Mouse (Mus musculus) CD4-positive, CD25-positive, alpha-beta regulatory T cell, adult 4 months (primary cell): ENCODE results near the gene Adarb2. TPM values are rescaled to one million over a fixed set of nuclear protein-coding genes. Genes with fewer than 3 reads are reported as not detected.

Source experiments
- ATAC-seq: one replicate; pipeline ENCODE4 v1.8.0; 2017
- polyA plus RNA-seq, 2 experiments: library from polyadenylated mRNA; unstranded; fragments of 100-300 nt; shearing (Covaris generic); gene quantifications; one replicate each; pipeline ENCODE4 v1.2.1; 2017

Gene Adarb2
- under 1 TPM; 0.08 to 0.28 TPM for polyA plus RNA-seq

DNA sequence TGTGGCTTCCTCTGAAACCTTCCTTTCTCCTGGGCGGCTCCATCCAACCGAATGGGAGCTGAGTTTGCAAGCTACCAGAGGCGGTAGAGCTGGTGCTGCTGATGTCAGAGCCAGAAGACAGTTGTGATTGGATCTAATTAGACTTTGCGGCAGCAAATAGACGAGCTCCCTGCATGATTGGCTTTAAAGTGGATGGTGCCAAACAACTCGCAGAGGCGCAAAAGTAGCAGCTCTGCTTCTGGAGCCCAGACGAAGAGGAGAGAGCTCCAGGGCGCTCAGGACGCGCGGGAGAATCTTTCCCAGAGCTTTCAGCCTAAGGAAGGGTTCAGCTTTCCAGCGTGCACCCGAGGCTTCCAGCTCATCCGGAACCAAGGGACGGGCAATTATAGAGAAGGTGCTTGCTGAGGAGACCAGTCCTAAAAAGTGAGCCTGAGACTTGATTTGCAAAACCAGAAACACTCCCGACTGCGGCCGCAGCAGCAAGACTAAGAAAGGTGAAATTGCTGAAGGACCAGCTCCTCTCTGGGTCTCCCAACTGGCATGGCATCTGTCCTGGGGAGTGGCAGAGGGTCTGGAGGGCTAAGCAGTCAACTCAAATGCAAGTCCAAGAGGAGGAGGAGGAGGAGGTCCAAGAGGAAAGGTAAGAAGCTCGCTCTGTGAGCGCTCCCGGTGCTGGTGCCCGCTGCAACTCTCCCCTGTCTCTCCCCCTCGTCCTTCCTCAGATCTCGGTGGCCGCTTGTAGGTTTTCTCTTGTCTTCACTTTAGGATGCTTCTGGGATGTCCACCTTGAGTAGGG, at the start of gene Adarb2:
TSS of gene Adarb2 (plus strand) at position 186 of the 796 bp plus-strand sequence.
- ATAC-seq, result no peak

DNA sequence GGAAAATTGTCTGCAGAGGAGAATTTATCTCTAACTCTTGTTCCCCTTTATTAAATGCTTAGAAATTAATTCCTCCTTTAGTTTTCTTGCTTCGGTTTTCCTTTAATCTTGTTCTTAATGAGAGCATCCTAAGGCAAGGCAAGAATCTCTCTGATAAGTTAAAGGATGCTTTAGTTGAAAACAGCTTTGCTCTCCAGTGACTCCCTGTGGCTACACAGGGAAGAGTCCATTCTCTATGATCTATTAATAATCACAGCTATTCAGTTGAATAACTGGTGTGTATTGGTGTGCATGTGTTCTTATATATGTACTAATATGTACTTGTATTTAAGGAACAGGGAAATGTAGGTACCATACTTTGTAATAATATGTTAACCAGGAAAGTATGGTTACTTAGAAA, 28.9 kb upstream of the Adarb2 start:
- no peak for ATAC-seq

DNA sequence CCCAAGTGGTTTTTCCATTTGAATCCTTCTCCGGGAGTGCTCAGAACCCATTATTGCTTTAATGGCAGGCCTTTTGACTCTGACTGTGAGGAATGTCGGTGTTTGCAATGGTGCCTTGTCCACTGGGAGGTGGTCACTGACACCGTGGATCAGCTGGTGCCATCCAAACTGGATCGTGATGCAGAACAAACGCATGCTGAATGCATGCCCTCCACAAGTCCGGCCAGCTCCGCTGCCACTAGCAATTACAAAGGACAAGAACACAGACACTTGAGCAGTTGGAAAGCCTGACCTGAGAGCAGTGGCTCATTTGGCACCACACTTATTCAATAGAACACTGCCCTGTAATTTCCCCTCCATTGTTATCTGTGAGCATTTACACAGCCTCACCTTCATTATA, 10.7 kb upstream of the Adarb2 start:
- ATAC-seq, result no peak

DNA sequence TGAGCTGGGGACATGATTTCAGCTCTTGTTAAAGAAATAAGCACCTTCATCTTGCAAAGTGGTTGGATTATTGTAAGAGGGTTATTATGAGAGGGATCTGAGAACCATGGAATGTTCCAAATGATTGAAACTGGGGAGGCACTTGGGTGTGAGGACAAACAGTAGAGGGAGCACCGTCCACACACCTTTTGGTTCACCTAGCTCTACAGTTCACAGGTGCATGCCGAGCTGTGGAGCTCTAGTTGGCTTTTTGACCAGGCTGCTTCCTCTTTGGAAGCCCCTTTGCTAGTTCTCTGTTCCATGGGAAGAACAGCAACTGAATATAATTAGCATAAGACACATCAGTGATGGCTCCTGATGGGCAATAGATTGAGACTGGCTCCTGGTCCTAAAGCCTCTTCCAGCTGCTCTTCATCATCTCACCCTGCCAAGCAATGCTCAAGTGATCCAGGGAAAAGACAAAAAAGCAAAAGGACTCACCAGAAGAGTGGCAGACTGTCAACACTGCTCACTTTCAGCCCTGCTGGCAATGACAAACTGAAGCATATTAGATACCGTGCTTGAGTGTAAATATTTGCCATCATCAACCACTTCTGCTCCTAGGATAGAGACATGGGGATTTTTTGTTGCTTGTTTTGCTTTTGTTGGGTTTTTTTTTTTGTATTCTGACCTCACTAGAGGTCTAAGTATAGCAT, 3.3 kb upstream of the Adarb2 start:
- ATAC-seq, result no peak

DNA sequence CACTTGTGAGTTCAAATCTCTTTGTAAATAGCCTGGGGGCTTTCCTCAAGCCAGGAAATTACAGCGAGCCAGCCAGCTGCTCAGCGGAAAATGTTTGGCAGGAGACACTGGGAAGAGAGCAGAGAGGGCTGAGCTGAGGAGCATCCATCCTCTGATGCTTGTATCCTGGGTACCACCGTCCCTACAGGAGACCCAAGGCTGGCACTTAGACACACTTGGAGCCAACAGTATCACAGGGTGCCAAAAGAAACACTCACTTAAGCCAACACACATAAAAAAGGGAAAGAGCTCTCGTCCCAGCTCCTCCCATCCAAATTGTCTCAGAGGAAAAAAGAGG, 779 bp downstream of the Adarb2 start:
- no peak for ATAC-seq

DNA sequence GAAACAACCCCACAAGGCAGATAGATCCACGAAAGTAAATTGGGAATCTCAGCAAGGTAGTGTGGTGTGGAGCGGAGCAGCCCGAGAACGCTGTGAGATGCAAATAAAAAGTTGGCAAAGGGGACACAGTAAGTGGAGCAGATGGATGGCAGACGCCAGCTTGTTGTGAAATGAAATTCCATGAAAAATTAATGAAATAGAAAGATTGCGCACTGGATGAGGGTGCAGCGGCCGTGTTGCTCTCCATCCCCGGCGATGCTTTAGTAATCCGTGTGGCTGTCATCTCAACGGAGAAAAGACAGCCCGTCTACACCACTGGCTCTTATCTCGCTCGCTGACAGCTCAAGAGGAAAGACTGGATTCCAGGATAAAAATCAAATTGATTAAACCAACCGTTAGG, 4.7 kb downstream of the Adarb2 start:
- no peak for ATAC-seq

DNA sequence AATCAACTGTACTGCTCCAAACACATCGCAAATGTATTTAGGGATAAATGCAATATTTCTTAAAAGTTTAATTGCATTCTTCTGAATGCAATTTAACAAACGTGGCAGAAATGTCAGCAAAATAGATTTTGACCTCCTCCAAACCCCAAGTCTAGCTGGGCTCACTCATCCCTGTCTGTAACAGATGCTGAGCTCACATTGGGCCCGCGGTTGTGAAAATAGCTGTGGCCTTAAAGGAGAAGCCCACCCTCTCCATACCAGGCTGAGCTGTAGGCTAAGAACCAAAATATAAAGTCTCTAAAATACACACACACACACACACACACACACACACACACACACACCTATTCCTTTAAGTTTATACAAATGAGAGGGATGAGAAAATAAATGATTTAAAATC, 8.1 kb downstream of the Adarb2 start:
- no peak for ATAC-seq

DNA sequence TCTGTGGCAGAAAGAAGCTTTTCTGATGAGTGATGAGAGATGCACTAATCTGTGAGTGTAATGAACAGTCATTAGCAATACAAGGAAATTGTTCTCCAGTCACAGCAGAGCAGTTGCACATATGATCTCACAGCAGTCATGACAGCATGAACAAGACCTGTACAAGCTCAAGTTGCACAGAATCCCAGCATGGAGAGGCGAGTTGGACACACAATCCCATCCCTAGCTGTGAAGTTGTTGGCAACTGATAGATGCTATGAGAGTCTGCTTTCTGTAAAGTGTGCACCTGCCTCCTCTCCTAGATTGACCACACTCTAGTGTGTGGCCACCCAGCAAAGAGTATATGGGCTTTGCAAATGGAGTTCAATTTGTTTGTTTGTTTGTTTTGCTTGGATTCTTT, 36.2 kb downstream of the Adarb2 start:
- ATAC-seq, result no peak

DNA sequence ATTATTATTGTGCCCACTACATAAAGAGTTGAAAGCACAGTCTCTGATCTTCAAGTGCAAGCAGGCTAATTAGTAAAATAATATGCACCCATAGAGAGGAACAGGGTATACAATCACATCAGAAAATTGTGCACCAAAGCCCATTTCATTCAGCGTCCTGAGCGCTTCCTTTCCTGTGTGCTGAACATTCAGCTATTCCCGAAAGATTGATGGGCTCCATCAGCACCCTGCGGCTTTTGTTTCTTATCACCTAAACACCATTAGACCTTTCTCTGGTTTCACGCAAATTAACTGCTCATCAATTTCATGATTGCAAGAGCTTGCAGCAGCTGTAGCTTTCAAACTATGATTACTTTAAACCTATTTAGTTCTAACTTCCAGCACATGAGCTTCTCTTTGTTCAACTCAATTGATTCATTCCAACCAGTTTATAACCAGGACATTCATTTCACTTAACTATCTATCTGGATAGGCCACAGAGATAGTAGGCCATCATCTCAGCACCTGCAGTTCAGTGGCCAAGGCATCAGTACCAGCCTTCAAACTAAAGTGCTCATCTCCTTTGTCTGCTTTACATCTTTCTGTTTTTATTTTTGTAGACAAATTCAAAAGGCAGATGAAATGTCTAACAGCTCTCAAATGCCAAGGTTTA, 45.5 kb downstream of the Adarb2 start:
- ATAC-seq, result no peak

DNA sequence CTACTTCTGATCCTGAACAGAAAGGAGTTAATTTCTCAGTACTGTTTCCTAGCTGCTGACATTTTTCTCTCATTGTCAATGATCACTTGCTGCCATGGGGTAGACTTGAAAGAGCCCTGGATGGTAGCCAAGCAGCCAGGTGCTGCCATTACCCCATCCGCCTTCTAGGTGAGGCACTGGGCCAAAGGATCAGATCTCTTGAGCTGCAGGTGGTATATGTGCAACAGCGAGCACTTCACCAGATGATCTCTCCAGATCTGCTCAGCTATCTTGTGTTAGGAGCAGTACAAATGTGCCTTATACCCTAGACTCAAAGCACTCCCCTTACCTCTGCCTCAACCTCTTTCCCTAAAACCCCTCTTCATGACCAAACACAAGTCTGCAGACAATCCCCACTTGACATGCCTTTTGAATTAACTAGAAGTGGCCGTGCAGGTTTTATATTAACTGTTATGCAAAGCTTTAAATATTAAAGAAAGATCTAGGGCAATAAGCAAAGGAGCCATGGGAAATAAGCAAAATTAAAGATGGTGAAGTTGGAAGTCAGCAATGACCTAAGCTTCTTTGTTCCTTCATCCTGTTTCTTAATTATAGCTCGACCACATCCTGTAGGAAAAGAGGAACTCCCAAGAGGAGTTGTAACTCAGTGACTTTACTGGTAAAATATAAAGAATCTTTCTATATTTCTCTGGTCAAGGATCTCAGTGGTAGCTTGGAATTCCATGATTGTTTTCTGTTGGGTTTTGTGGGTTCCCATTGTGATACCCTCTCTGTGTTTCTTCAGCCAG, 69.7 kb downstream of the Adarb2 start:
- ATAC-seq, result no peak

DNA sequence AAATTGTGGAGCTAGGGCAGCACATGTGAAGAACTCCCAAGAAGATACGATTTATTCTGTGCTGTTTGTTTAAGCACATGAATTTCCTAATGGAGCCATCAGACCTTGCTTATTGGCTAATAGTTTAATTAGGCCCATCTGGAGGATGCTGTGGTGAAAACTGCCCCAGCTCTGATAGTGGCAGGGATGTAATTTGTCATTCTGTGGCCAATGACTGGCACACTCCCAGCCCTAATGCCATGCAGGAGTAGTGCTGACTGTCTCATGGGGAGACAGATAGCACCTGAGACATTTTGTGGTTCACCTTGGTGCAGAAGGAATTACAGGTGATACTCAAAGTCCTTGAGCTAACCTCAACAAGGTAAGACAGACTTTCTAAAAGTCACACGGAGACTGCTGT, 80.5 kb downstream of the Adarb2 start:
- ATAC-seq, result no peak

DNA sequence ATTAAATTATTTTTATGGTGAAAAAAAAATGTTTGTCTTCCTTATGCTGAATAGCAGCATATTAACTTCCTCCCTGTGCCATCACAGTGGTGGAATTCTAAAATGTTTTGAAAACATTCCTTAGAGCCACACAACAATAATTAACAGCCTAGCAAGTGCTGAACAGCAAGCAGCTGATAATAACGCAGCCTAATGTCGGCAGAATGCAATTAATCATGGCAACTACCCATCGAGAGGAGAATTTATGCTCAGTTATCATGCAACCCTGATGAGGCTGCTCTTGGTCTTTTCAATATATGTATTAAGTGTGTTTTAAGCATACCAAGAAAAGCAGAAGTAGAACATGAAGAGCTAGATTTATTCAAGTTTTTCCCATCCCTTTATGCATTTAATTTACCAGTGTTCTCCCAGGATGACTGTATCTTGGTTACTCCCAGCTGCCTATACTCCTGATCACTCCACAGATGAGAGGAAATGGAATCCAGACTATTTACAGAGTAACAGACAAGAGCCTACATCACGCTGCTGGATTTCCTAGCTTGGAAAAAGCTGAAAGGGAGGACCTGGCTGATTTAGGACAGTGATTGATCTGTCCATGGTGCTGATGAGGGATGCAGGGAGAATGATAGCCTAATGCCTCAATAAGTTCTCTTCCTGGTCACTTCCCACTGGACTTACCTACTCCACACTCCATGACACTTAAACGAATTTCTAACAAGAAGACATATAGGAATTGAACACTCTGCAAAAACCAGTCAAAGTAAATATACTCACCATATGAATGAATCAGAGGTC, 113.9 kb downstream of the Adarb2 start:
- ATAC-seq, result no peak

DNA sequence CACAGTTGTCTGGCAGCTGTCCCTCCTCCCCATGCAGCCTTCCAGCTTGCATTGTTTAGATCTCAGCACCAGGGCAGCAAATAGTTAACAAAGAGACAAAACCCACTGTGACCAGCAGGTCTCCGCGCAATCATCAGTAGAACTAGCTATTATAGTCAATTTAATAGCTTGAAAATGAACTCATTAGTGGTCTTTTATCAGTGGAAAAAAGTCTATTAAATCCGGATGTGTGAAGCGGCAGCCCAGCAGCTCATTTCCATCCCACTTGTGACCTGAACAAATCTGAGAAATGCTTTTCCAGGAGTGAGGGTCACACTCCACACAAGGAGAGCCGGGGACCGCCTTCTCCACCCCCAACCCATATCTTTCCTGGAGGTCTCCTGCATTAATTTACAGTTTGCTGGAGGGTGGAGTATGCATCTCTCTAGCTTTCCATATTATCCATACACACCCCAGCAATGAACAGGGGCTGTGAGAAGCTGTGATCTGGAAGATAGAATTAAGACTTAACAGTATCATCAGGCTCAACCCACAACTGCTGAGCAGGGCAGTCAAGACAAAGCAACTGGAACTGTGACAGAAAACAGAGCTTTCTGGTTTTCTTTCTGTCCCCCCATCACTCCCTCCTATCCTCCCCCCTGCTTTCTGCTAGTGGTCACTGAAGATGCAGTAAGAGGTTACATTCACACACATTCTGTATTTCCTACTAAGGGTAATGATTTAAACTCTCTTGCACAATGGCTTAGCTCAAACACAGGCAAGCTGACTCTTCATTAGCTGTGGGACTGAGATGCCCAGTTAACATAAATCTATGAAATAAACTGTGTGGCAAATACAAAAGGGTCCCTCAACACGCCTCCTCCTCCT, 131.2 kb downstream of the Adarb2 start:
- ATAC-seq, result no peak

DNA sequence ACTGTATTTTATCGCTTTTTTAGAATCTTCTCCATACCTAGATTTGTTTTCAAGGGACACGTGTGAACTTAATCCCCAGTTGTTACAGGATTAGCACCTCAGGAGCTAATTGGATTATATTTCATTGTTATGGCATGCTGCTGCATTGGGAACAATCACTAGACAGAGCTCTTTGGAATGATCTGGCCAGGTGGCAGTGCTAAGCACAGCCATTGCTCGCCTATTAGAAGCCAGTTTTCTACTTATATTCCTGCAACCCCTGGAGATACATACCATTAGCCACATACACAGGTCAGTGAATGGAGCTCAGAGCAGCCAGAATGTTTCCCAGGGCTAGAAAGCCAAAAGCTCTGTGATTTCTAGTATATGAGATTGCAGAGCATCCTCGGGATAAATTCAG, 131.9 kb downstream of the Adarb2 start:
- ATAC-seq, result no peak

DNA sequence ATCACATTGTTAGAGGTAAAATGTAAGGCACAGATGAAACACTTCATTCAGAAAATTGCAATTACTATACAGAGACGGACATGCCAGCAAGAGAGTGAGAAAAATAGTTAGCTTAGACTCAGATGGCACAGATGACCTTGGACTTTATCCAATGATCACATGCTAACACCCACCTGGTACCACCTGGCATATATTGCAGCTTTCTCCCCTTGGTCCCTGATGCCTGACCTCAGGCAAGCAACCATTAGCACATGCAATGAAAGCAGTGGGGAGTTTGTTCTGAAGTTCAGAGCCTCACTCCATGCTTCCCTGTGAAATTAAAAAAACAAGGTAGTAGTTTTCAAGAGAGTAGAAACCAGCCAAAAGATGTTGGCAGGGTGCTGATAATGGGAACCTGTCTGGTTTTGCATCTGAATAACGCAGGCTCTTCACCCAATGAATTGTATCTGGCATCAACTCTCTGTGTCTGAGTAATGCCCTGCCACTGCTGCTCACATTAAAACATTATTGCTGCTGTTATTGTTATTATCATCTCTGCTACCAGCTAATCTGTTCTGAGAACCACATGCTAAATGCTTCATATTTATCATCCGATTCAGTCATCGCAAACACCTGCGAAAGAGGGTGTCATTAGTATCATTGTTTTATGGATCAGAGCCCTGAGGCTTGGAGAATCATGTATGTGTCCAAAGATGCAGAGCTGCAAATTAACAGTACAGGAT, 138.6 kb downstream of the Adarb2 start:
- no peak for ATAC-seq

DNA sequence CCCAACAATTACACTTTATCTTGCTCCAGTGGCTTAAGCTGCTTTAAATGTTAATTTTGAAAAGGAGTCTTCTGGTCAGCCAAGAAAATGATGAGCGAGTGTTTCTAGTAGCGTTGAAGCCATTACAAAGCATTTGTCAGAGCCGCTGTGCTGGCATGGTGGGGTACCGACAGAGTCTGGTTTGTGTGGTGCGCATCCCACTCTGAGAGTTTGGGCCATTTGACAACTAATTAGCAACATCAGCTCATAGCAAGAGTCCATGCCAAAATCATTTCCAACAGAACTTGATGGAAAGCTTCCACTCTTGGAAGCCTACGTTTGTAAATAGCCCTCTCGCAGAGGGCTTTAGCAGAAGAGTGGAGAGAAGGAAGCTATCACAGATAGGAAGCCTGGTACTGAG, 144.5 kb downstream of the Adarb2 start:
- no peak for ATAC-seq

DNA sequence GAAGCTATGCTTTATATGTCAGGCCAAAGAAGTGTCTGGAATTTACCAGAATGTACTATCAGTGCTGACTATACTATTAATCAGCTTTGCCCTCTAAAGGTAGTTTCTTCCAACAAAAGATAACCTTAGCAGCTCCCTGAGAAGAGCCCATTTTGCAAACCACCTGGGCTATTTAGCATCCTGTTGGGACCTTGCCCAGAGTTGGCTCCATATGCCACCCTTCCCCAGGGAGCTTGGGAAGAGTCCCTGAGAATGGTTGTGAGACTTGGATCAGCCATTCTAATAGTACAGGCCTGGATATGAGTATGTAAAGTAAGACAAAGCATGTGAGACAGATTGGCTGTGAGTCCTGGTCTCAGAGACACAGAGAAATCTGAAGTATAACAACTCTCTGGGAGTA, 149.7 kb downstream of the Adarb2 start:
- ATAC-seq, result no peak

DNA sequence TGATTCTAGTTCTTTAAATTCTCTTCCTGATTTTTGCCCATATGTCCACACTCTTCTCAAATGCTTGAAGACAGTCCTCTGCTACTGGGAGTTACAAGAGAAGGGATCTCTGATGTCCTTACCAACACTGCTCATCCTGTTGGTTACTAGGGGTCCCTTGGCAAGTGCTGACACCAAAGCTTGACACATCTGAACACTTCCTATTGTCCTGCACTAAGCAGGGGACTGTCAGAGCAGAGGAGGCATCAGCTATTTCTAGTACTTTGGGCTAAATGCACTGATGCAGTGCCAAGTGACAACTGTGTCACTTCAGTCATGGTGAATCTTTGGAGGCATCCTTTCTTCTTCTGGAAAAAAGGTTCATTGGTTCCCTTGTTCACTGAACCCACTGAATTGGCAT, 150.3 kb downstream of the Adarb2 start:
- ATAC-seq, result no peak

DNA sequence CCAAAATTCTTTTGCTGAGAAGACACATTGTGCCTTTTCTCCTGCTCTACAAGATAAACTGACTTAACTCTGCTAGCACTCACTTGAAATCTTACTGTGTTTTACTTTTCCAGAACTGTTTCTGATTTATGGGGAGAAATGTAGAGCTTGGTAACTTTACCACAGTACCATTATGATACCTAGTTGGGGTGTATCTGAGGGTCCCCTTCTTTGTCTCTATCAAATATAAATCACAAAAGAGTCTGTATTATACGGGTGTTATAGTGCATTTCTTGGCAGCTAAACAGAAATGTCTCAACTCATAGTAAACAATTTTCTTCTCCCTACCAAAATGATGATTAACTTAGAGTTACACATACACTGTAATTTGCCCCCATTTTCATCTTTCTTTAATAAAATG, 162.9 kb downstream of the Adarb2 start:
- no peak for ATAC-seq

DNA sequence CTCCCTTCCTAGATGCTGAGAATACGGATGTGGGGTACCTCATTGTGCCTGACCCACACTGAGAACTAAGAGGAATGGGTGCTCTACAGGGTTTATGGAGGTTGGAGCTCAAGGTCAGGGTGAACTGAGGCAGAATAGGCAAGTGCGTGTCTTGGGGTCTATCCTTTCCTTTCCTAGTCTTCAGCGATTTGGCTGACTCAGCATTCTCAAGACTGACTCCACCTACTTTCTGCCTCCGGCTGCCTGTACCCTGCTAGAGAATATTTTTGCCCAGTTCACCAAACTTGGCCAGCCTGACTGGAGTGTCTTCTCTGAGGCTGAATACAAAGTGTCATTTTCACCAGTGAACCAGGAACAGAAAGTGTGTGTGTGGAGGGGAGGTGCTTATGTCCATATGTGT, 163.4 kb downstream of the Adarb2 start:
- ATAC-seq, result no peak
